Mouse (Mus musculus) intestine, embryonic 16.5 days (tissue): Measurements from ENCODE around the gene Orc1. TPM values are rescaled to one million over a fixed set of nuclear protein-coding genes. Genes with fewer than 3 reads are reported as not detected.

Experiments used
- ATAC-seq: fragments of 200-750 bp; cut with Nextera tagmentation; 2 replicates; pipeline ENCODE4 v1.8.0; 2017; ENCODE audit warnings: moderate TSS enrichment, moderate library complexity
- H3K27ac ChIP-seq: fragments of 300-500 bp; sonication (generic); 2 replicates; pipeline ENCODE4 v1.5.1; 2014; ENCODE audit warnings: mild to moderate bottlenecking, low read length
- H3K27me3 ChIP-seq: fragments of 300-500 bp; sonication (generic); replicated peaks from 2 replicates; pipeline ENCODE4 v1.6.1; 2014; ENCODE audit warnings: low read length, control low read depth, mixed read lengths; ENCODE audit not compliant: control insufficient read depth, insufficient read depth
- H3K36me3 ChIP-seq: fragments of 300-500 bp; sonication (generic); 2 replicates; pipeline ENCODE4 v1.6.1; 2014; ENCODE audit warnings: low read length, control low read depth; ENCODE audit not compliant: control insufficient read depth, insufficient read depth
- H3K4me1 ChIP-seq: fragments of 300-500 bp; sonication (generic); 2 replicates; pipeline ENCODE4 v1.6.1; 2014; ENCODE audit warnings: low read length, control low read depth, mixed read lengths; ENCODE audit not compliant: control insufficient read depth, insufficient read depth
- H3K4me2 ChIP-seq: fragments of 300-500 bp; sonication (generic); 2 replicates; pipeline ENCODE4 v1.6.1; 2014; ENCODE audit warnings: low read depth, low read length, control low read depth
- H3K4me3 ChIP-seq: fragments of 300-500 bp; sonication (generic); 2 replicates; pipeline ENCODE4 v1.5.1; 2014; ENCODE audit warnings: mild to moderate bottlenecking, low read length
- H3K9ac ChIP-seq: fragments of 300-500 bp; sonication (generic); 2 replicates; pipeline ENCODE4 v1.6.1; 2014; ENCODE audit warnings: low read depth, low read length
- H3K9me3 ChIP-seq: fragments of 300-500 bp; sonication (generic); 2 replicates; pipeline ENCODE4 v1.6.1; 2016; ENCODE audit warnings: low read length, control low read depth; ENCODE audit not compliant: control insufficient read depth
- WGBS: fragments of 180-500 bp; shearing (Covaris S2); extraction: QIAGEN DNeasy Blood & Tissue Kit; methylation state at CpG from one replicate; pipeline ENCODE4 v1.1.7; 2014; 5-methylcytosine and 5-hydroxymethylcytosine counted together
- polyA plus RNA-seq: library from polyadenylated mRNA; unstranded; fragments of >200 nt; fragmentation: Nextera tagmentation; extraction: Ambion mirVana; gene quantifications from 2 replicates; pipeline ENCODE4 v1.2.1, GENCODE M21; 2015

The Orc1 gene
- polyA plus RNA-seq, 1 experiment from 2014 or later = 10.3 TPM

DNA sequence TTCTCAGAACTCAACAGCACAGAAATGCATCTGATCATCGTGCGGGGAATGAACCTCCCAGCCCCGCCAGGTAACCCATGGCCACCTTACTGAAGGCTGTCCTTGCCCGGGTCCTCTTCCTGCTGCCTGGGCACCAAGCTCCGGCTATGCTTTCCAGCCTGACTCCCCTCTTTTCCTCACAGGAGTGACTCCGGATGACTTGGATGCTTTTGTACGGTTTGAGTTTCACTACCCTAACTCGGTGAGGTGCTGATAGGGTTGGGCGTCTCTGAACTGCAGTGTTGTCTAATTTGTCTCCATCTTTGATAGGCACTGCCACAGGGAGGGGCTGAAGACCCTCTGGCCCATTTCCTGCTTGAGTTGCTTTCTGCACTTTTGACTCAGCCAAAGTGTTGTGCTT lies 50.9 kb downstream of the Orc1 start:
- Histone ChIP-seq H3K4me2 (no peak overlapping the region), H3K27me3 (no peaks in the 10 kb centered on the region), H3K36me3 (peaks cover 17% of the 10 kb centered on the region), H3K9me3 (no peaks in the 10 kb centered on the region), H3K4me3 (no peak overlapping the region), H3K9ac (no peak overlapping the region), H3K27ac (no peak overlapping the region), H3K4me1 (no peaks in the 10 kb centered on the region)
- 91% methylated on average over 9 of the region's 9 CpGs for WGBS
- ATAC-seq = no peak

DNA sequence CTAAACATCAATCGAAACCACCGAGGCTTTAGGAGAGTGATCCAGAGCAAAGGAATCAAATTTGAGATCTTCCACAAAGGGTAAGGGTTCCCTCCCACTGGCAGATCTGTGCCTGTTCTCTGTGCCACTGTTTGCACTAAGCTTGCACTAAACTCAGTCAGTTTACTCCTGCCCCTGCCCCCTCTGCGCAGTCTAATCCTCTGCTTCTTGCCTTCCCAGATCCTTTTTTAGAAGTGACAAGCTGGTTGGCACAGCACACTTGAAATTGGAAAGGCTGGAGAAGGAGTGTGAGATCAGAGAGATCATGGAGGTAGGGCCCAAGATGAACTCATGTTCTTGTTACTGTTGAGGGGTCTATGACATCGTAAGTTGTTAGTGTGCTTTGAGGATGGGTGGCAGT lies 52.4 kb downstream of the Orc1 start:
- WGBS = 91% methylated on average over 4 of the region's 4 CpGs
- peaks cover 23% of the 10 kb centered on the region for H3K36me3 ChIP-seq
- H3K27ac ChIP-seq = no peak overlapping the region
- no peaks in the 10 kb centered on the region for H3K9me3 ChIP-seq
- H3K4me3 ChIP-seq = no peak overlapping the region
- H3K9ac ChIP-seq = no peak overlapping the region
- H3K4me1 ChIP-seq = no peaks in the 10 kb centered on the region
- no peaks in the 10 kb centered on the region for H3K27me3 ChIP-seq
- ATAC-seq = no peak
- no peak overlapping the region for H3K4me2 ChIP-seq

DNA sequence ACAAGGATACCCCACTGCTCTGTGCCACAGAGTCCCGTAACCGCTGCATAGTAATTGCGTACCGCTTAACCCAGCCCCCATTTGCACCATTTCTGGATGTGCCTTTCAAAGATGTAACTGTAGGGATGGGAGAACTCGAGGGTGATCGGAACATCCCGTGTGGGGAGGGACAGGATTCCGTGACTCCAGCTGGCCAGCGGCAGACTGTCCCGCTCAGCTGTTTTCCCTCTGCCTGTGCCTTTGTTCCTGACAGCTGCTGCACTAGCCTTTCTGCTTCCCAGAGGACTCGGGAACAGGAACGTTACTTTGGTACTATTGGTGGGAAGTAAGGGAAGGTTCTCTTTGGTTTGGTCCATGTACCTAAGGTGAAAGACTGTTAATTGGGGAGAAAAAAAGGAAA lies 54.5 kb downstream of the Orc1 start:
- no peaks in the 10 kb centered on the region for H3K27me3 ChIP-seq
- 77% methylated on average over 12 of the region's 12 CpGs for WGBS
- H3K4me2 ChIP-seq = no peak overlapping the region
- H3K4me3 ChIP-seq = no peak overlapping the region
- no peak overlapping the region for H3K27ac ChIP-seq
- no peak overlapping the region for H3K9ac ChIP-seq
- peaks cover 16% of the 10 kb centered on the region for H3K36me3 ChIP-seq
- no peaks in the 10 kb centered on the region for H3K4me1 ChIP-seq
- ATAC-seq = no peak
- H3K9me3 ChIP-seq = no peaks in the 10 kb centered on the region

DNA sequence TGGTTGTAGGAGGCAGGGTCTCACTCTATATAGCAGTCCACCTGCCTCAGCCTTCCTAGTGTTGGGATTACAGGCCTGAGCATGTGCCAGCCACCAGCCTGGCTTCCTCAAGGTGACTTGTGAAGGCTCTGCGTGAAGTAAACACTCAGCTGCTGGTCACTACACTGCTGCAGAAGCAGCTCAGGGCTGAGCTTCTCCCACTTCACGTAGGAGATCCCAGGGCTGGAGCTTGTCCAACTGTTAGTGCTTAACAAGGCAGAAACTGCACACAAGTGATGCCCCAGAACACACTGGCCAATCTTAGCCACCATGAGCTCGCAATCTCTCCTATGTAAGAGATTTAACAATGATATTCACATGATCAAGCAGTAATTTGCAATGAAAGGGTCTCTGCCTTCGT lies 55.5 kb downstream of the Orc1 start:
- no peak overlapping the region for H3K9ac ChIP-seq
- H3K27ac ChIP-seq = no peak overlapping the region
- H3K27me3 ChIP-seq = no peaks in the 10 kb centered on the region
- H3K36me3 ChIP-seq = peaks cover 15% of the 10 kb centered on the region
- no peak for ATAC-seq
- WGBS = 79% methylated on average over 4 of the region's 4 CpGs
- no peak overlapping the region for H3K4me2 ChIP-seq
- no peaks in the 10 kb centered on the region for H3K9me3 ChIP-seq
- no peak overlapping the region for H3K4me3 ChIP-seq
- no peaks in the 10 kb centered on the region for H3K4me1 ChIP-seq

DNA sequence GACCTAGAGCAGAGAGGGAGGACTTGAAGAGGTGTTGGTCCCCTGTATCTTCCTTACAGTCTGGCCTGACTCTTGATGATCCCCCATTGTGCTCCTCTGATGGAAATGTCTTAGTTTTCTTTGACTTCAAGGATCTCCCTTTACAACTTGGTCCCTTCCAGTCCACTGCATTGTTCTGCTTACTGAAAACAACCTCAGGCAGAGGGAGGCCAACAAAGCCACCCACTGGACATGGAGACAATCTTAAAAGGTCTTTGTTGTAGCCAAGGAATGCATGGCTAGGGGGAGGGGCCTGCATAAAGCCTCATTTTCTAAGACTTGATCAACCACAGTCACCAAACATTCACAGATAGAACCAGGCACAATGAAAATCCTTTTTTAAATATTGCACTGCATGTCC lies 55.9 kb downstream of the Orc1 start:
- no peak overlapping the region for H3K9ac ChIP-seq
- ATAC-seq = no peak
- H3K4me3 ChIP-seq = no peak overlapping the region
- peaks cover 11% of the 10 kb centered on the region for H3K36me3 ChIP-seq
- no peak overlapping the region for H3K27ac ChIP-seq
- no peaks in the 10 kb centered on the region for H3K27me3 ChIP-seq
- H3K4me1 ChIP-seq = no peaks in the 10 kb centered on the region
- H3K4me2 ChIP-seq = no peak overlapping the region
- H3K9me3 ChIP-seq = no peaks in the 10 kb centered on the region

DNA sequence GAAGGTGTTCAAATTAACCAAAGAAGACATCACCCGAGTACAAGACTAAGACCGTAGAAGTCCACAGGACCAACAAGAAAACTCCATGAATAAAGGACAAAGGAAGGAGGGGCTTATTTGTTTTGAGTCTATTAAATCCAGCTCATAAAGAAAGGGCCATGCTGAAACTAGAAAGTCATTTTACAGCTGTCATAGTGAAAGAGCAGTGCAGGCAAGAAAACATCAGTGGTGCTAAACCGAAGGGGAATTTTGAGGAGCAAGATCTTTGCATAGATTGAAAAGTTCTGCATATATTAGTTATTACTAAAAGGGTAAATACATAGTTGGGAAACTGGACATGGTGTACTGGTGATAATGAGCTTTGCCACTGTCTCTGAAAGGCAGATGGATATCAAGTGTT lies 58.5 kb downstream of the Orc1 start:
- Histone ChIP-seq H3K27me3 (no peaks in the 10 kb centered on the region), H3K4me1 (no peaks in the 10 kb centered on the region), H3K4me2 (no peak overlapping the region), H3K9me3 (no peaks in the 10 kb centered on the region), H3K4me3 (no peak overlapping the region), H3K36me3 (peaks cover 11% of the 10 kb centered on the region), H3K9ac (no peak overlapping the region), H3K27ac (no peak overlapping the region)
- WGBS = 93% methylated on average over 3 of the region's 3 CpGs
- ATAC-seq = no peak

DNA sequence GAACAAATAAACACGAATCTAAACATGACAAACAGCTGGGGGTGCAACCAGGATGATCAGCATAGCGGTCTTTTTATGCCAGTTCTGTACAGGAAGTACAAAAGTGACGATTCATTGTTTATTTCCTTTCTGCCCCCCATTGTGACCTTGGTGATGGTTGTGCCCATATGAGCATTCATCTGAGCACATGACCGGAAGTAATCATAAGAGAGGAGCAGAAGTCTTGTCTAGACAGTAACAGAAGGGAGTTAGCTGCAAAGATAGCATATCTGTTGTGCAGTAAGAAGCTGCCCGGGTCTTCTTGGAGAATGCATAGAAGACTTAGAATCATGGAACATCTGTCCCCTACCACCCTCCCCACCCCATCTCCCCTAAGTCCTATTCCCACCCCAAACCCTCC lies 59.5 kb downstream of the Orc1 start:
- Histone ChIP-seq H3K27ac (no peak overlapping the region), H3K4me3 (no peak overlapping the region), H3K9me3 (no peaks in the 10 kb centered on the region), H3K27me3 (no peaks in the 10 kb centered on the region), H3K4me1 (no peaks in the 10 kb centered on the region), H3K36me3 (peaks cover 11% of the 10 kb centered on the region), H3K4me2 (no peak overlapping the region), H3K9ac (no peak overlapping the region)
- ATAC-seq = no peak
- WGBS = 79% methylated on average over 5 of the region's 5 CpGs

DNA sequence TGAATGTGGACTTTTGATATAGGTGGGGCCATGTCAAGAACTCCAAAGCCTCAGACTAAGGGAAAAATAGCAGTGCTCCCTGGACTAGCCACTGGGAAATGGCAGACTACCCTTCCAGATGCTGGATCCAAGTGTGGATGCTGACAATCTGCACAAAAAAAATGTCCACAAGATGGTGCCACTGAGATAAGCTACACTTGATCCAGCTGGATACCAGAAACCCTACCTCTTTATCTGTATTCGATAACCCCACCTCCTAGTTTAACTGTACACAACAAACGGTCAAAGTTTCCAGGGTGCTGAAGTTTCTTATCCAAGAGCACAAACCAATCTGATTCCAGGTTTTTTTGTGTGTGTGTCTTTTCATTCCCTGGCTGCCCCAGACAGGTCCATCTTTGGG lies 85.2 kb downstream of the Orc1 start:
- Histone ChIP-seq H3K4me1 (no peaks in the 10 kb centered on the region), H3K9me3 (no peaks in the 10 kb centered on the region), H3K9ac (no peak overlapping the region), H3K4me2 (no peak overlapping the region), H3K4me3 (no peak overlapping the region), H3K27ac (no peak overlapping the region), H3K36me3 (no peaks in the 10 kb centered on the region), H3K27me3 (no peaks in the 10 kb centered on the region)
- ATAC-seq = 0 out of 2 replicates have a peak, but pooled peaks have one; percentile 52
- WGBS = 59% methylated on average over 2 of the region's 2 CpGs

Other genes with a start within 250 kb of the Orc1 start
- 0.72 and 0.99 TPM in 2 replicates for gene Shisal2a, start 196.1 kb upstream of the Orc1 start, polyA plus RNA-seq
- gene Gpx7, start 172.5 kb upstream of the Orc1 start, polyA plus RNA-seq = 33.0 and 34.9 TPM in 2 replicates
- gene Tut4, start 120.0 kb upstream of the Orc1 start, polyA plus RNA-seq = 29.0 and 34.7 TPM in 2 replicates
- gene Prpf38a, start 87 bp upstream of the Orc1 start, polyA plus RNA-seq = 72.3 and 78.8 TPM in 2 replicates
- gene Cc2d1b, start 40.5 kb downstream of the Orc1 start, polyA plus RNA-seq = 33.0 and 35.2 TPM in 2 replicates
- gene 3110021N24Rik, start 140.2 kb downstream of the Orc1 start, polyA plus RNA-seq = 1.1 and 1.3 TPM in 2 replicates
- 3.1 and 3.6 TPM in 2 replicates for gene Zfyve9, start 201.4 kb downstream of the Orc1 start, polyA plus RNA-seq